Mouse (Mus musculus) kidney, embryonic 14.5 days (tissue): ENCODE results near the gene Adamts10. TPM values are rescaled to one million over a fixed set of nuclear protein-coding genes. Genes with fewer than 3 reads are reported as not detected.

ENCODE experiments used
- ATAC-seq: fragments of 200-750 bp; cut with Nextera tagmentation; 2 replicates; pipeline ENCODE4 v1.8.0; 2017; ENCODE audit warnings: moderate number of reproducible peaks, mild to moderate bottlenecking, moderate TSS enrichment, moderate library complexity; ENCODE audit not compliant: low FRiP score, low TSS enrichment
- H3K27ac ChIP-seq: fragments of 300-500 bp; sonication (generic); 2 replicates; pipeline ENCODE4 v1.5.1; 2014; ENCODE audit warnings: low read depth, mild to moderate bottlenecking, low read length, moderate library complexity, mixed read lengths
- H3K27me3 ChIP-seq: fragments of 300-500 bp; sonication (generic); 2 replicates; pipeline ENCODE4 v1.6.1; 2014; ENCODE audit warnings: mild to moderate bottlenecking, low read length; ENCODE audit not compliant: control insufficient read depth, insufficient read depth
- H3K36me3 ChIP-seq: fragments of 300-500 bp; sonication (generic); 2 replicates; pipeline ENCODE4 v1.6.1; 2014; ENCODE audit warnings: low read length, mixed read lengths; ENCODE audit not compliant: control insufficient read depth, insufficient read depth
- H3K4me1 ChIP-seq: fragments of 300-500 bp; sonication (generic); 2 replicates; pipeline ENCODE4 v1.6.1; 2014; ENCODE audit warnings: low read length, mixed read lengths; ENCODE audit not compliant: control insufficient read depth, insufficient read depth
- H3K4me2 ChIP-seq: fragments of 300-500 bp; sonication (generic); replicated peaks from 2 replicates; pipeline ENCODE4 v1.6.1; 2014; ENCODE audit warnings: low read depth, mild to moderate bottlenecking, low read length
- H3K4me3 ChIP-seq: fragments of 300-500 bp; sonication (generic); 2 replicates; pipeline ENCODE4 v1.5.1; 2014; ENCODE audit warnings: mild to moderate bottlenecking, low read length
- H3K9ac ChIP-seq: fragments of 300-500 bp; sonication (generic); 2 replicates; pipeline ENCODE4 v1.6.1; 2014; ENCODE audit warnings: low read depth, mild to moderate bottlenecking, low read length, moderate library complexity
- H3K9me3 ChIP-seq: fragments of 300-500 bp; sonication (generic); 2 replicates; pipeline ENCODE4 v1.6.1; 2016; ENCODE audit warnings: low read length; ENCODE audit not compliant: control insufficient read depth
- WGBS: fragments of 180-500 bp; shearing (Covaris S2); extraction: QIAGEN DNeasy Blood & Tissue Kit; methylation state at CpG from one replicate; pipeline ENCODE4 v1.1.7; 2014; 5-methylcytosine and 5-hydroxymethylcytosine counted together
- polyA plus RNA-seq: library from polyadenylated mRNA; unstranded; fragments of >200 nt; fragmentation: Nextera tagmentation; extraction: Ambion mirVana; gene quantifications from 2 replicates; pipeline ENCODE4 v1.2.1, GENCODE M21; 2014

Adamts10 gene
- polyA plus RNA-seq, 1 experiment from 2014 or later = 49.3 TPM

DNA sequence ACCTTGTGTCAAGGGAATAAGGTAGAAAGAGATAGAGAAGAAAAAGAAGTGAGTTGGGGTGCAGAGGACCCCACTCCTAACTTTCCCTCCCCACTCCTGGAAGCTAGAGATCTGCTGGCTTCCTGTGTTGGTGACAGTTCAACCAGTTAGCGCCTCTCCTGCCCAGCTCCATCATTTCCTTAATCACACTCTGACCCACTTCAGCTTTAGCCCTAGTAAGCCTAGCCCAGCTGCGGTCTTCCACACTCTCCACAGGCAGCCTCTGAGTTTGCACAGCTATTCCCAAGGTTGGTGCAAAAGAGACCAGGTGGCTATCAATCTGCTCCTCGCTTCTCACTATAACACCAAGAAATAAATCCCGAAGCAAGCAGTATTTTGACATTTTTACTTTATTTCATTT is 15.9 kb downstream of the Adamts10 start:
- no peak overlapping the region for H3K9ac ChIP-seq
- peaks cover 44% of the 10 kb centered on the region for H3K36me3 ChIP-seq
- H3K27me3 ChIP-seq = no peaks in the 10 kb centered on the region
- H3K27ac ChIP-seq = no peak overlapping the region
- 100% methylated on average over 4 of the region's 4 CpGs for WGBS
- H3K4me3 ChIP-seq = no peak overlapping the region
- H3K4me1 ChIP-seq = no peaks in the 10 kb centered on the region
- H3K9me3 ChIP-seq = no peaks in the 10 kb centered on the region
- ATAC-seq = no peak
- no peak overlapping the region for H3K4me2 ChIP-seq

- H3K4me1 ChIP-seq = no peaks in the 10 kb centered on the region
- no peak overlapping the region for H3K4me3 ChIP-seq
- H3K36me3 ChIP-seq = peaks cover 29% of the 10 kb centered on the region
- H3K9ac ChIP-seq = no peak overlapping the region
- no peak overlapping the region for H3K27ac ChIP-seq
- 95% methylated on average over 6 of the region's 6 CpGs for WGBS
- H3K4me2 ChIP-seq = no peak overlapping the region
- H3K9me3 ChIP-seq = no peaks in the 10 kb centered on the region
- no peaks in the 10 kb centered on the region for H3K27me3 ChIP-seq
- no peak for ATAC-seq
Observed at GRCm38 (mm10) chr17:33549212-33549611, 25.2 kb downstream of the Adamts10 start.

DNA sequence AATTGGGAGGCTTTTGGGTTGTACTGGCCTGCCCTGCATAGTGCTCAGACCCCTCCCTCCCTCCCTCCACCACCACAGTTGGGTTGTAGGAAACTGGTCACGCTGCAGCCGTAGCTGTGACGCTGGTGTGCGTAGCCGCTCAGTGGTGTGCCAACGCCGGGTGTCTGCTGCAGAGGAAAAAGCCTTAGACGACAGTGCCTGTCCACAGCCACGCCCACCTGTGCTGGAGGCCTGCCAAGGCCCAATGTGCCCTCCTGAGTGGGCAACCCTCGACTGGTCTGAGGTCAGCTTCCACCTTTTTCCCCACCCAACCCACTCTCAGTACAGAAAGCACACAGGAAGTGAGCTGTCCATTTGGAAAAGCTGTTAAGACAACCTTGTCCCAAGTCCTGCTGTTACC is 26.4 kb downstream of the Adamts10 start:
- Histone ChIP-seq H3K27ac (no peak overlapping the region), H3K9ac (no peak overlapping the region), H3K4me2 (no peak overlapping the region), H3K4me1 (no peaks in the 10 kb centered on the region), H3K27me3 (no peaks in the 10 kb centered on the region), H3K4me3 (no peak overlapping the region), H3K9me3 (no peaks in the 10 kb centered on the region), H3K36me3 (peaks cover 24% of the 10 kb centered on the region)
- ATAC-seq = no peak
- WGBS = 87% methylated on average over 10 of the region's 10 CpGs

DNA sequence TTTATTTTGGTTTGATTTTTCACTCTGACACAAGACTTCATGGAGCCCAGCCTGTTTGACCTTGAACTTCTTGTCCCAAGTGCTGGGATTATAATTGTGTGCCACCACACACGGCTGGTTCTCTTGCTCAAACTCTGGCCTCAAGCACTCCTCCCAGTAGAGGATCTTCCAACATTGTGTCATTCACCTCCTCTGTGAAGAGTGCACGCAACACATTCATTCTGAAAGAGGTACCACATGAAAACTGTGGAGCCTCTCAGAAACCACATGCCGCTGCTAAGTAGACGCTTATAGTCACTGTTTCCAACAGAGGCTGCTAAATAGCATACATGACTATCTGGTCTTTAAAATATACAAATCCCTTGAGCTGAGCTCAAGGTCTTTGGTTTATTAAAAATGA is 28.1 kb downstream of the Adamts10 start:
- Histone ChIP-seq H3K9me3 (no peaks in the 10 kb centered on the region), H3K4me1 (no peaks in the 10 kb centered on the region), H3K36me3 (peaks cover 24% of the 10 kb centered on the region), H3K4me3 (no peak overlapping the region), H3K27ac (no peak overlapping the region), H3K9ac (no peak overlapping the region), H3K27me3 (no peaks in the 10 kb centered on the region), H3K4me2 (no peak overlapping the region)
- WGBS = 93% methylated on average over 4 of the region's 4 CpGs
- no peak for ATAC-seq

GRCm38 (mm10) chr17:33552964-33553363 is 29.0 kb downstream of the Adamts10 start:
- peaks cover 20% of the 10 kb centered on the region for H3K36me3 ChIP-seq
- no peak overlapping the region for H3K4me3 ChIP-seq
- peak; percentile 20; the same call in 1 of the 2 replicates for ATAC-seq
- H3K4me2 ChIP-seq = no peak overlapping the region
- no peak overlapping the region for H3K9ac ChIP-seq
- H3K27me3 ChIP-seq = no peaks in the 10 kb centered on the region
- WGBS = 55% methylated on average over 4 of the region's 4 CpGs
- no peaks in the 10 kb centered on the region for H3K4me1 ChIP-seq
- no peaks in the 10 kb centered on the region for H3K9me3 ChIP-seq
- H3K27ac ChIP-seq = no peak overlapping the region

- H3K4me2 ChIP-seq = no peak overlapping the region
- no peak for ATAC-seq
- no peak overlapping the region for H3K9ac ChIP-seq
- peaks cover 12% of the 10 kb centered on the region for H3K36me3 ChIP-seq
- H3K4me3 ChIP-seq = no peak overlapping the region
- no peaks in the 10 kb centered on the region for H3K4me1 ChIP-seq
- no peaks in the 10 kb centered on the region for H3K27me3 ChIP-seq
- WGBS = 94% methylated on average over 1 of the region's 1 CpGs
- H3K27ac ChIP-seq = no peak overlapping the region
- H3K9me3 ChIP-seq = no peaks in the 10 kb centered on the region
Observed at GRCm38 (mm10) chr17:33554536-33554935, 30.5 kb downstream of the Adamts10 start.

GRCm38 (mm10) chr17:33555223-33555855 is 31.3 kb downstream of the Adamts10 start, which contains the start of gene Myo1f:
Gene Myo1f, plus strand, starts transcription at chr17:33555707.
- peaks cover 10% of the 10 kb centered on the region for H3K36me3 ChIP-seq
- WGBS = 34% methylated on average over 6 of the region's 6 CpGs
- no peak within 1 kb of the TSS for H3K4me3 ChIP-seq
- H3K9ac ChIP-seq = no peak within 1 kb of the TSS
- H3K4me1 ChIP-seq = no peaks in the 10 kb centered on the region
- no peak for ATAC-seq
- H3K9me3 ChIP-seq = no peaks in the 10 kb centered on the region
- no peak within 1 kb of the TSS for H3K27ac ChIP-seq
- H3K4me2 ChIP-seq = no peak within 1 kb of the TSS
- H3K27me3 ChIP-seq = no peaks in the 10 kb centered on the region

- H3K9me3 ChIP-seq = no peaks in the 10 kb centered on the region
- 83% methylated on average over 4 of the region's 4 CpGs for WGBS
- no peak for ATAC-seq
- no peak overlapping the region for H3K9ac ChIP-seq
- H3K4me3 ChIP-seq = no peak overlapping the region
- no peak overlapping the region for H3K4me2 ChIP-seq
- no peak overlapping the region for H3K27ac ChIP-seq
- no peaks in the 10 kb centered on the region; the same call in 1 of the 2 replicates for H3K36me3 ChIP-seq
- H3K27me3 ChIP-seq = no peaks in the 10 kb centered on the region
- H3K4me1 ChIP-seq = no peaks in the 10 kb centered on the region
Observed at GRCm38 (mm10) chr17:33557922-33558321, 33.9 kb downstream of the Adamts10 start.

- no peaks in the 10 kb centered on the region for H3K9me3 ChIP-seq
- H3K9ac ChIP-seq = no peak overlapping the region
- H3K4me3 ChIP-seq = no peak overlapping the region
- no peak overlapping the region for H3K4me2 ChIP-seq
- H3K36me3 ChIP-seq = no peaks in the 10 kb centered on the region
- H3K4me1 ChIP-seq = no peaks in the 10 kb centered on the region
- 78% methylated on average over 2 of the region's 2 CpGs for WGBS
- no peak overlapping the region for H3K27ac ChIP-seq
- no peak for ATAC-seq
- no peaks in the 10 kb centered on the region; the same call in 1 of the 2 replicates for H3K27me3 ChIP-seq
Observed at GRCm38 (mm10) chr17:33563527-33564076, 39.6 kb downstream of the Adamts10 start.
